Mouse (Mus musculus): ENCODE data around the gene Cd68. TPM values are rescaled to one million over a fixed set of nuclear protein-coding genes. Genes with fewer than 3 reads are reported as not detected.

Gene Cd68
- polyA plus RNA-seq (2015; fragmentation: Nextera tagmentation; extraction: Ambion mirVana): 30.1 and 32.5 TPM in 2 replicates

DNA sequence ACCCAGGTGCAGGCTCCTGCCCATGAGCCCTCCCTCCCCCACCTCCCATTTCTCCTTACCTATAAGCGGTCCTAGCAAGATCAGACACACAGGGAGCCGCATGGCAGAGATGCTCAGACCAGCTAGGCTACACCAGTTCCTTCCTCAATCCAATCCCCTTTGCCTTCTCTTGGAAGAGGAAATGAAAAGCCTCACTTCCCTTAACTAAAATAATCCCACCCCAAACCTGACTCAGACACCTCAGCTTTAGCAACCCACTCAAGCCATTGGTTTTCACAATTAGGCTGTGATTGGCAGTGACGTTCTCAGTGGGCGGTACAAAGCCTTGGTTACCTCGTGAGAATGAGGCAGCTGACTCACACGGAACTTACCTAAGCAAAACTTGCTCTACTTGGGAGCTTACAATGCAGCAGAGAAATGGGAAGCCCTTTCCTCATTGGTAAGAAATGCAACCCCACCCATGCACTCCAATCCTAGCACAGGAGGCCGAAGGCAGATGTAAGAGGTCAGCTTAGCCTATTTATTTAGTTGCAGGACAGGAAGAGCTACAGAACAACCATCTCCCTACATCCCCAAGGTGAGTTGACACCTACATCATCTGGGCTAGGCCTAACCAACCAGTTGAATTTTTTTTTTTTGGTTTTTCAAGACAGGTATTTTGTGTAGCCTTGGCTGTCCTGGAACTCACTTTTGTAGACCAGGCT, at the start of gene Cd68:
Gene Cd68, minus strand, starts transcription at position 193 of the 704 bp plus-strand sequence.
- no peak within 1 kb of the TSS for H3K4me3 ChIP-seq (ENCODE audit: low read depth, low read length)
- 32% methylated on average over 7 of the region's 7 CpGs for WGBS (ENCODE audit: insufficient replicate concordance)
- peak within 1 kb of the TSS; percentile 97 for H3K27ac ChIP-seq (ENCODE audit: low read depth)
- DNase-seq (peak; percentile 73), ATAC-seq (peak; percentile 11)
- TF ChIP-seq EP300 (IDR thresholded peaks at IDR 0.05; ENCODE audit: low read depth) (peak; percentile 55), CTCF (IDR thresholded peaks at IDR 0.05; ENCODE audit: low read depth) (no peak)
- no peak within 1 kb of the TSS; the same call in 1 of the 2 replicates for H3K9ac ChIP-seq (replicated peaks)
- H3K27me3 ChIP-seq (ENCODE audit: insufficient read depth, low read length): no peaks in the 10 kb centered on the region
- no peaks in the 10 kb centered on the region for H3K9me3 ChIP-seq (ENCODE audit: low read length)
- peaks cover 55% of the 10 kb centered on the region for H3K36me3 ChIP-seq (replicated peaks; ENCODE audit: insufficient read depth, low read length)
- H3K4me1 ChIP-seq (ENCODE audit: insufficient read depth): peaks cover 34% of the 10 kb centered on the region
- peak within 1 kb of the TSS; percentile 14 for H3K4me2 ChIP-seq (ENCODE audit: low read depth, low read length)

DNA sequence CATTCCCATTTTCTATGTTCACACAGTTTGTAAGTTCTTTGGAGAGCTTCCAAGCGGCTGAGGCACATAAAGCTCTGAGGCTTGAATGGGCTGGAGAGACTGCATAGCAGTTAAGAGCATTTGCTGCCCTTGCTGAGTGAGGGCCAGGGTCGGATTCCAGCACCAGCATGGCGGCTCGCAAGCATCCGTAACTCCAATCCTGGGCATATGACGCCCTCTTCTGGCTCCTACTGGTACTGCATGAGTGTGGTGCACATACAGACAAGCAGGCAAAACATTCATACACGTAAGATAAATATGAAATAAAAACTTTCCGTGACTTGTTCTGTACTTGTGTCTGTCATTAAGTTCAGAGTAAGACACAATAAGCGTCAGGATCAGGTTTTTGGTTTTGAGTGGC, 49.5 kb upstream of the Cd68 start:
- H3K9me3 ChIP-seq (ENCODE audit: low read length): no peaks in the 10 kb centered on the region
- TF ChIP-seq EP300 (IDR thresholded peaks at IDR 0.05; ENCODE audit: low read depth) (no peak), CTCF (IDR thresholded peaks at IDR 0.05; ENCODE audit: low read depth) (peak; percentile 81)
- H3K4me1 ChIP-seq (ENCODE audit: insufficient read depth): peaks cover 21% of the 10 kb centered on the region
- ATAC-seq (peak; percentile 50), DNase-seq (peak; percentile 67)
- WGBS (ENCODE audit: insufficient replicate concordance): 66% methylated on average over 9 of the region's 9 CpGs
- no peak overlapping the region for H3K4me2 ChIP-seq (ENCODE audit: low read depth, low read length)
- peak overlapping the region; percentile 39; the same call in 1 of the 2 replicates for H3K27ac ChIP-seq (ENCODE audit: low read depth)
- H3K36me3 ChIP-seq (replicated peaks; ENCODE audit: insufficient read depth, low read length): no peaks in the 10 kb centered on the region
- H3K27me3 ChIP-seq (ENCODE audit: insufficient read depth, low read length): no peaks in the 10 kb centered on the region
- H3K9ac ChIP-seq (replicated peaks): no peak overlapping the region
- no peak overlapping the region for H3K4me3 ChIP-seq (ENCODE audit: low read depth, low read length)

DNA sequence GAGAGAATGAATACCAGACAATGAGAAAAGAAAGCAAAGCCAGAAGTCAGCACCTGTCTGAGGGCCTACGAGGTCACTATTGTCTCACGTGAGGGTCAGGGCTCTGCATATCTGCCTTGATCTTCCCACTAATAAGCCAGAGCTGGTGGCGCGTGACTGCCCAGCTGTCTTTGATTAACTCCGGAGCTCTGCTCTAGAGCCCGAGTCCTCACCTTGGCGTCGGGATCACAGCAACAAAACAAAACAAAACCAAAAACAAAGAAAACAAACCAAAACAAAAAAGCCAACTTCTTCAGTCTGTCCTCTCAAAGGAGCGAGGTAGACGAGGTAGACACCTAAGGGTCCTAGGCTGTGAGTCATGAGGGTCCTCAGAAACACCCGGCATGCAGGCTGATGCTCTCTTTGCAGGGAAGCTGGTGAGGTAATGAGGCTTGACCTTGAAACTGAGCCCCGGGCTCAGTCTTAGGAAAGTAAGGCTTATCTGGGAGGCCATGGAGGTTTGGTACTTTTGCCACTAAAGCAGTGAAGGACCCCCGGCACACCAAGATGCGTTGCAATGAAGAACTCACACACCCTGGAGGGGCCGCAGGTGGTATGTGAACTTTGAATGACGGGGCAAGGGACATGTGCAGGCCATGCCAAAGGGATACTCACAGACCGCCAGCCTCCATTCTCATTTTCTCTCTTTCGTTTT, 48.8 kb upstream of the Cd68 start:
- no peak overlapping the region for H3K4me3 ChIP-seq (ENCODE audit: low read depth, low read length)
- H3K9me3 ChIP-seq (ENCODE audit: low read length): no peaks in the 10 kb centered on the region
- H3K9ac ChIP-seq (replicated peaks): no peak overlapping the region
- H3K27ac ChIP-seq (ENCODE audit: low read depth): no peak overlapping the region
- no peak for DNase-seq
- no peaks in the 10 kb centered on the region for H3K36me3 ChIP-seq (replicated peaks; ENCODE audit: insufficient read depth, low read length)
- ATAC-seq: no peak
- H3K4me2 ChIP-seq (ENCODE audit: low read depth, low read length): no peak overlapping the region
- WGBS (ENCODE audit: insufficient replicate concordance): 84% methylated on average over 18 of the region's 18 CpGs
- TF ChIP-seq CTCF (IDR thresholded peaks at IDR 0.05; ENCODE audit: low read depth) (no peak), EP300 (IDR thresholded peaks at IDR 0.05; ENCODE audit: low read depth) (no peak)
- H3K27me3 ChIP-seq (ENCODE audit: insufficient read depth, low read length): no peaks in the 10 kb centered on the region
- H3K4me1 ChIP-seq (ENCODE audit: insufficient read depth): peaks cover 28% of the 10 kb centered on the region

DNA sequence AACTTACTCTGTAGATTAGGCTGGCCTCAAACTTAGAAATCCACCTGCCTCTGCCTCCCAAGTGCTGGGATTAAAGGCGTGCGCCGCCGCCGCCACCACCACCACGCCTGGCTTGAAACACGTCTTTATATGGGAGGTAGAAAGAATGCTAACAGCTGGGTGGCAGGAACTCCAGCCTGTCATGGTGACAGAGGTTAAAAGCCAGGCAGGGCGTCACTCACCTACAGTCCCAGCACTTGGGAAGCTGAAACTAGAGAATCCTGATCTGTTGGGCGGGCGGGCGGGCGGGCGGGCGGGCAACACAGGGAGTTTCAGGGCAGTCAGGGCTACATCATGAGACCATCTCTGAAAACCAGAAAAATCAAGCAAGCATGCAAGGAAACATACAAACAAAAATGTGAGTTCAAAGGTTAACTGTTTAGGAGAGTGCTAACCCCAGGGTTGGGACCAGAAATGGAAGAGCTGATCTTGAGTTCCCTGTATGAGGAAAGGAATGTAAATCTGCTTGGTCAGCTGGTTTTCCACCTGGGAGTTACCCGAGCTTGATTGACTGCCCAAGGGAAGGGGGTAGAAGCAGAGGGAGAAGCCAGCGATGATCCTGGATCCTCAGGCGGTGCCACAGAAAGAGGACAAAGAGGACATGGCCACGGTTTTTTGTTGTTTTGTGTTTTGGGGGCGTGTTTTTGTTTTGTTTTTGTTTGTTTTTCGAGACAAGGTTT, 47.2 kb upstream of the Cd68 start:
- ATAC-seq: no peak
- Histone ChIP-seq H3K27ac (ENCODE audit: low read depth) (no peak overlapping the region), H3K27me3 (ENCODE audit: insufficient read depth, low read length) (no peaks in the 10 kb centered on the region), H3K4me1 (ENCODE audit: insufficient read depth) (peaks cover 21% of the 10 kb centered on the region), H3K9ac (replicated peaks) (no peak overlapping the region), H3K4me3 (ENCODE audit: low read depth, low read length) (no peak overlapping the region), H3K9me3 (ENCODE audit: low read length) (no peaks in the 10 kb centered on the region), H3K4me2 (ENCODE audit: low read depth, low read length) (no peak overlapping the region), H3K36me3 (replicated peaks; ENCODE audit: insufficient read depth, low read length) (no peaks in the 10 kb centered on the region)
- no peak for DNase-seq
- 90% methylated on average over 20 of the region's 20 CpGs for WGBS (ENCODE audit: insufficient replicate concordance)
- TF ChIP-seq CTCF (IDR thresholded peaks at IDR 0.05; ENCODE audit: low read depth): no peak
- TF ChIP-seq EP300 (IDR thresholded peaks at IDR 0.05; ENCODE audit: low read depth): no peak

DNA sequence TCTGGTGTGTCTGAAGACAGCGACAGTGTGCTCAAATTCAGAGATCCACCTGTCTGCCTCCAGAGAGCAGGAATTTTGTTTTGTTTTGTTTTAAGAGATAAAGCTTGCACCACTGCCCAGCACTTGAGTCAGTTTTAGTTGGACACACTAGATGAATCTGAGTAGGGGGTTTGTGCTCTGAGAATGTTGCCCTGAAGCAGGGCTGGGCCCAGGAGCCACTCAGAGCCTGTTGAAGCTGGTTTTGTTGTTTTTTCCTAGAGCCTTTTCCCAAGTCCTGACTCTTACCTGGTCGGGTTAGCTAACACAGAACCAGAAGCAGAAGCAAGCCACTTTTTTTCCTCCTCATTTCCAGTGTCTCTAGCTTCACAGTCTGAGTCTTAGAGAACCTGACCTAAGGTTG, 45.1 kb upstream of the Cd68 start:
- H3K4me3 ChIP-seq (ENCODE audit: low read depth, low read length): no peak overlapping the region
- no peak for DNase-seq
- ATAC-seq: no peak
- no peak overlapping the region for H3K4me2 ChIP-seq (ENCODE audit: low read depth, low read length)
- peaks cover 23% of the 10 kb centered on the region for H3K4me1 ChIP-seq (ENCODE audit: insufficient read depth)
- no peaks in the 10 kb centered on the region for H3K27me3 ChIP-seq (ENCODE audit: insufficient read depth, low read length)
- H3K27ac ChIP-seq (ENCODE audit: low read depth): no peak overlapping the region
- TF ChIP-seq EP300 (IDR thresholded peaks at IDR 0.05; ENCODE audit: low read depth): no peak
- TF ChIP-seq CTCF (IDR thresholded peaks at IDR 0.05; ENCODE audit: low read depth): no peak
- H3K9ac ChIP-seq (replicated peaks): no peak overlapping the region
- no peaks in the 10 kb centered on the region for H3K36me3 ChIP-seq (replicated peaks; ENCODE audit: insufficient read depth, low read length)
- 72% methylated on average over 2 of the region's 2 CpGs for WGBS (ENCODE audit: insufficient replicate concordance)
- no peaks in the 10 kb centered on the region for H3K9me3 ChIP-seq (ENCODE audit: low read length)

DNA sequence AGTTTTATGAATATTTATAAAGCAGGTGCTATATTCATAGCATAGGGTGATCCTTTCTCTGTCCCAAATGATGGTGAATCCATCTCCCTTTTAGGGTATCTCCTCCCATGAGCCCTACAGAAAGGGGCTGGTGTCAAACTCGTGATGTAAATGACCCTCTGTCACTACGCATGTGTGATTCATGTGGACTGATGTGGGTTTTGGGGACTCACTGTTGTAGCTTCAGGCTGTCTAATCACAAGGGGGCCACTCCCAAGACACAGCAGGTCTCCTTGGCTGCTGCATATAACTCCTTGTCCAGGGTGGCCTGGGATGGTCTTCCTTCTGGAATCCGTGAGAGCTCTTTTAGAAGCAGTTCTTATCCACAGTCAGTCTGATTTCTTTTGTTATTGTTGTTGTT, 44.5 kb upstream of the Cd68 start:
- Histone ChIP-seq H3K27me3 (ENCODE audit: insufficient read depth, low read length) (no peaks in the 10 kb centered on the region), H3K4me3 (ENCODE audit: low read depth, low read length) (no peak overlapping the region), H3K27ac (ENCODE audit: low read depth) (no peak overlapping the region), H3K9me3 (ENCODE audit: low read length) (no peaks in the 10 kb centered on the region), H3K4me1 (ENCODE audit: insufficient read depth) (peaks cover 17% of the 10 kb centered on the region), H3K36me3 (replicated peaks; ENCODE audit: insufficient read depth, low read length) (no peaks in the 10 kb centered on the region), H3K4me2 (ENCODE audit: low read depth, low read length) (no peak overlapping the region), H3K9ac (replicated peaks) (no peak overlapping the region)
- ATAC-seq: no peak
- 77% methylated on average over 3 of the region's 3 CpGs for WGBS (ENCODE audit: insufficient replicate concordance)
- TF ChIP-seq EP300 (IDR thresholded peaks at IDR 0.05; ENCODE audit: low read depth): no peak
- TF ChIP-seq CTCF (IDR thresholded peaks at IDR 0.05; ENCODE audit: low read depth): no peak
- no peak for DNase-seq
